Mouse (Mus musculus): ENCODE results near the gene Zfp366.
"Not testable (repeated sequence)": the region's sequence is repeated elsewhere in the genome, so short reads cannot be mapped to it uniquely, and the experiment has no call there.

Zfp366 gene

DNA sequence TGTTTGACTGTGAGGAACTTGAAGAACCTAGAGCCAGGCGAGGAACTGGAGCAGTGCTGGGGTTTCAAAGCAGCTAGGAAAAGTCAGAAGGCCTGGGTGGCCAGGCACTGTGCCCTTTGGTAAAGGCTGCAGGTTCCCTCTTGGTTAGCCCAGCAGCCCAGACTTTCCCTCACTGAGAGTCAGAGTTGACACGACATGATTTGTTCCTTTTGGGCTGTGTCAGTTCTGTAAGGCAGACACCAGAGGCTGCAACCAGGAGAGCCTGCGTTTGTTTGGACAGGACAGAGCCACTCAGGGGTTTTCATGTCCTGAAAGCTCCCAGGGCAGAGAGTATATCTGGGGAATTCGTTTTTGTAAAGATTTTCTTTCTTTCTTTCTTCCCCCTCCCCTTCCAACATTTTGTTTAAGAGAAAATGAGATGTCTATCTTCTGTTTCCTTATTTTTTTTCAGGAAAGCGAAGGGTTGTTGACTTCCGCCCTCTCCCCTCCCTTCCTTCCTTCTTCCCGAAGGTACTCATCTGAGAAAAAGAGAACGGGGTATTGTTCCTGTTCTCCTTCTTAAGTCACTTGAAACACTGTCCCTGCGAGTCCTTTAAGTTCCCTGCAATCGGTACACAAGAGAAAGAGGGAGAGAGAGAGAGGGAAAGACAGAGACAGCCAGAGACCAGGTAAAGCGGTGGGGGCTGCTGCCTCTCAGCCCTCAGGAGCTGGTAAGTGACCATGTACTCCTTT is at the start of gene Zfp366:
Gene Zfp366, plus strand, starts transcription at position 669 of the 732 bp plus-strand sequence.
- DNase-seq = no peak

GRCm38 (mm10) chr13:99138351-99139255 is 46.0 kb upstream of the Zfp366 start:
- DNase-seq = no peak

DNA sequence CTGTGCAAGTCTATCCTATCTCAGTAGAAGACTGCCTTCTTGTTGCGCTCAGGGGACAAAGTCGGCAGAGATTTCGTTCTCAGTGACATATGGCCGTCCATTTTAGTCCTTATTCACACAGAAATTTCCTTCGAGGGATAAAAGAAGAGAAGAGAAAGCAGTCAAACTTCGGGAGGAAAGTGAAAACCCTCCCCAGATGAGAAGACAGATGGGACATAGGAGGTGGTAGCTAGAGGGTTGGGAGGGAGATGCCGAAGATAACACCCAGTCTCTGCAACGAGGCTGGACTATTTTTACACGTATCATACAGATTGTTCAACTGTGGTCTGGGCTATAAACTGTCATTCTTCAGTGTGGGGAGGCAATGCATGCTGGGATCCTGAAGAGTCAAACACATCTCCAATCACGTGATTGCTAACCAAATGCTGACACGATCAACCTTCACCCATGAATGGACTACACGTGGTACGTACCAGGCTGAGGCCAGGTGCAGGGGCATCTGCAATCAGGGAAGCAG is 38.2 kb upstream of the Zfp366 start:
- DNase-seq = no peak

GRCm38 (mm10) chr13:99147645-99148111 is 36.9 kb upstream of the Zfp366 start:
- DNase-seq = no peak

GRCm38 (mm10) chr13:99149551-99150305 is 34.9 kb upstream of the Zfp366 start:
- DNase-seq = no peak

DNA sequence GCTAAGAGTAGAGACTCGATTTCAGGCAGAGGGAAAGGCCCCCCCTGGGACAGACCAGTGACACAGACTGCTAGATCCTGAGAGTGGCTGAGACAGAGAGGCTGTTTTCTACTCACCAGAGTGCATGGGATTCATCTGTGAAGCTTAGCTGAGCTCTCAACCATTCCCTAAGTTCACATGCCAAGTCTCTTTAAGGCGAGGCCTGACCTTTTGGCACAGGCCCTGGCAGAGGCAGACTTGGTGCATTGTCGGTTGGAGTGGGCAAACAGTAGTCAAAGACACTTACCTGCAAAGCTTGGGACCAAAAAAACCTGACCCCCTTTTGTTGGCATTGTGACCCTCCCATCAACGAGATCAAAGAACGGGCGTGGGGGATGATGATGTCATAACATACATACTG is 34.0 kb upstream of the Zfp366 start:
- no peak for DNase-seq

DNA sequence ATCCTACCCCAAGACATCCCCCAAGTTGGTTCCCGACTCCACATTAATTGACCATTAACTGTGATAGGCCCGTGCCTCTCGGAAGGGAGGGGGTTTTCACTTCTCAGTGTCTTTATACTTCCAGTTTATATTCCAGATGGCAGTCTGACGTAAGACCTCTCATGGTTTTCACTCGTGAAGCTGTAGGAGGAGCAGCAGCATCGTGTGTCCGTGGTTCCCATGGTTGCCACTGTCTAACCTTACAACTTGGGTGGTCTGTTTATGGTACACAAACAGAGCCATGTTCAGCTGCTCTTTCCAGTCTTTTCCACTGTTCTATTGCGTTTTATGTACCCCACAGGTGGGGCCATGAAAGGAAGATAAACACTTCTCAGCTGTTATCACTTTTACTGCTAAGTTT is 33.5 kb upstream of the Zfp366 start:
- DNase-seq = no peak

DNA sequence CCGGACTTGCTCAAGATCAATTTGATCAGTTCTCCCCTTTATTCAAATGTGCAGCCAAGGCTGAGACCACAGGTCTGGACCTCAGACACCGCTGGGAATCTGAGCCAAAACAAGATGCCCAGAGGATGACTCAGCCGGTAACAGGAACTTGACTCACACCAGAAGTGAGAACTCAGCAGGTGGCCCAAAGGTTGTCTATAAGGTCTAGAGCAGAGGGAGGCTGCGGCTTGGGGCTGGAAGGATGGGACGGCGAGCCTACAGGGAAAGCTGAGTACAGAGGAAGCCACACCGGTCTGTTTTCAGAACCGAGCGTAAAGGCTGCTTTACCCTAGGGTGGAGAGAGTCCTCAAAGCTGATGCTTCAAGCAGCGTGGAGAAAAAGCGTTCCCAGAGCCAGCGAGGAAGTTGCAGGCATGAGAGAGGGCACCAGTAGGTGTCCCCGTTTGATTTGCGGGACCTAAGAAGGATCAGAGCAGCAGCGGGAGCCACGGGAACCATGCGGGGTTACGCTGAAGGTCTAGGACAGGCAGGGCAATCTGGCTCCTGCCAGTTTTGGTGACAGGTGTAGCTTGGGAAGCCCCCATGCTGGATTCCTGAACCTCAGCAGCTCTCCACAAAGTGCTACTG is 32.2 kb upstream of the Zfp366 start:
- DNase-seq = no peak

GRCm38 (mm10) chr13:99157709-99158108 is 26.9 kb upstream of the Zfp366 start:
- no peak for DNase-seq

DNA sequence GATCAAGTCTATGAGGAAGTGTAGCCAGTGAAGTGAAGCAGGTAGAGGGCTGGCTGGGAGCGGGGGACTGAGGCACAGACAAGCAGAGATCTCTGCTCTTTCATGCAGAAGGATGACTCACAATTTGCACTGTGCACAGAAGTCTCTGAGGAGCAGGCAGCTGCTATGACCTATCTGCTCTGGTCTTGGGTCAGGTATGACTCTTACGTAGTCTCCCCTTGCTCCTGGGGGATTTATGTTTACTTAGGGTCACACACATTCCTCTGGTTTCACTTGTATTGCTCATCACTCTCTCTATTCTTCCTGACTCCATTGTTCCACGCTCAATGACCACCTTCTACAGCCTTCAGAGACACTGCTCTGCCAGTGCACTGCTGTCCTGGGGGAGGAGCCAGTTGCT is 25.9 kb upstream of the Zfp366 start:
- no peak for DNase-seq

- DNase-seq = no peak
These were observed 21.6 kb upstream of the Zfp366 start for GRCm38 (mm10) chr13:99163071-99163470.

- DNase-seq = no peak
These were observed 20.9 kb upstream of the Zfp366 start for GRCm38 (mm10) chr13:99163521-99164359.

- DNase-seq = no peak
These were observed 20.3 kb upstream of the Zfp366 start for GRCm38 (mm10) chr13:99164360-99164759.

- no peak for DNase-seq
These were observed 15.2 kb upstream of the Zfp366 start for GRCm38 (mm10) chr13:99169401-99169800.

GRCm38 (mm10) chr13:99170337-99170736 is 14.3 kb upstream of the Zfp366 start:
- no peak for DNase-seq

DNA sequence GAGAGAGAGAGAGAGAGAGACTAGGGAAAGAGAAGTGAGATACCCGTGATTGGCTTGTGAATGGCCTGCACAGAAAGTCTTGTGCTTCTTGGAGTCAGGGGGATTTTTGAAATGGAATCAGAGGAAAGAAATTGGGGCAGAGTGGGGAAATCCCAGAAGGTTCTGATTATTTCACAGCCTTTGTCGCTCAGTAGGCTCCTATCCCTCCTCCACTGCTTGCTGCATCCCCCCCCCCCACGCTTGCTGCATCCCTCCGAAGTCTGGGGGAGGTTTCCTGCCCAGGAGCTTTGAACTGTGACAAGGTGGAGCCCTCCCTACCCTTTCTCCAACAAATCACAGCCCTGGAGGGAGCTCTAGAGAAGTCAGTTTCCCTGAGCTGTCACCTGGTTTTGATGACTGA is 10.8 kb upstream of the Zfp366 start:
- DNase-seq = no peak

DNA sequence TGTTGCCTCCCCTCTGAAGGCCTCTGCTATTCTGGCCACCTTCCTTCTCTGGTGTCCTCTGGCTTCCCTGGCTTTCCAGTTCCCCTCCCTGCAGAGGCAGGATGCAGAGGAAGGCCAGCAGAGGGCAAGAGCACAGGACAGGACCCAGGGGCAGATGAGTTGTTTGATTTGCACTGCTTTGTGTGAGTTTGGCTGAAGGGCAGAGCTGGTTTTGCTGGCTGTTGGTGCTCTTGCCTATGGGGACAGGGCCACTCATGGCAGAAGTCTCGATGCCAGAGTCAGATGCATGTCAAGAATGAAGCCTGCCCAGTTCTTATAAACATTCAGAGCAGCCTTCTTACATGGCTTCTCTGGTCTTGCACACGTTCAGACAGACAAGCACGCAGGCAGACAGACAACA is 1.8 kb upstream of the Zfp366 start:
- not testable (repeated sequence) for DNase-seq

DNA sequence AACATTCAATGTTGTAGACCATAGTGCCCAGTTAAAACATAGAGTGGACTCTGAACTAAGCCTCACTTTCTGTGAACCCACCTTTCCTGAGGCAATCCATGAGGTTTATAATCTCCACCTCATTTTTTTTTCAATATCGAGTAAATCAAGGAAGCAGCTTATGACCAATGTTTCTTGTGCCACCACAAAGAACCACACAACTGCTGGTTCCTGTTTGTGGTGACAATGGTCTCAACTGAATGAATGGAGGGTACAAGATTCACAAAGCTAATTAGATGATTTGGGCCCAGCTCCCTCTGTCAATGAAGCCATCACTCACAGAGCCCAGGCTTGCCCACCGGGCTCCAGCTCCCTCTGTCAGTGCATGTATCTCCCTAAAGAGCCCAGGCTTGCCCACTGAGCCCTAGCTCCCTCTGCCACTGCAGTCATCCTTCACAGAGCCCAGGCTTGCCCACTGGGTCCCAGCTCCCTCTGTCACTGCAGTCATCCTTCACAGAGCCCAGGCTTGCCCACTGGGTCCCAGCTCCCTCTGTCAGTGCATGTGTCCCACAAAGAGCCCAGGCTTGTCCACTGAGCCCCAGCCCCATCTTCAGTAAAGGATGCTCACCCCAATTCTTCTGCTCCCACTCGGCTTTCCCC is 1.2 kb upstream of the Zfp366 start:
- DNase-seq = no peak

GRCm38 (mm10) chr13:99185573-99185972 is 950 bp downstream of the Zfp366 start:
- DNase-seq = no peak

- no peak for DNase-seq
These were observed 1.7 kb downstream of the Zfp366 start for GRCm38 (mm10) chr13:99186138-99186853.
